In the genomic region with DNA sequence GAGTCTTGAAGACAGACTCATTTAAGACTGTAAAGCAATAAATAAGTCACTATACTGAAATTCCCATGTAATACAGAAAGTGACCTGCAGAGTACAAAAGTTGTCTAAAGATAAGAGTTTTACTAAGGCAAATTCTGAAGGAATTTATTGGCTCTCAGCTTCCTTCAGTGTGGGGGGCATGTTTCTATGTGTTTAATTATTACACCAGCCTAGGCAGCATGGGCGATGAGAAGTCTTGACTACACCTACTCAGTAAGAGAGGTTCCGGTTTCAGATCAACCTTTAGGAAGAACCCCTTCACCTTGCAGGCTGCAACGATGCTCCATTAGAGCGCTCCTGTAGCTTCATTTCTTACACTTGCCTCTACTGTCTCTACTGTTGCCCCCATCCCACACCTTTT, we compare ENCODE assay signal across 24 mouse cellular contexts. TPM values are rescaled to one million over a fixed set of nuclear protein-coding genes. Genes with fewer than 3 reads are reported as not detected.
DNase-seq lines count a peak whose midpoint lies in the region; ATAC-seq and TF ChIP-seq lines count a peak whose summit lies in the region.
"Had no signal": no experiment of that assay in that cellular context is flagged by ENCODE, and none has a peak within 500 bp of the region (broad histone marks: within the 10 kb centered on the region; RNA-seq: fewer than 3 reads in every experiment).

No protein-coding gene starts in this region.

- no peak overlapping the region for H3K9ac ChIP-seq in intestine, embryonic 15.5 days
- no peak overlapping the region for H3K9ac ChIP-seq in intestine, postnatal 0 days (ENCODE audit: low read depth, low read length)
- no peak overlapping the region for H3K9ac ChIP-seq in MEL (ENCODE audit: control insufficient read depth, low read depth, low read length, poor library complexity, severe bottlenecking)
- no peak overlapping the region for H3K9ac ChIP-seq in intestine, embryonic 16.5 days (ENCODE audit: low read depth, low read length)
- H3K9ac ChIP-seq: embryonic facial prominence, embryonic 13.5 days; embryonic facial prominence, embryonic 15.5 days; forebrain, embryonic 12.5 days had no signal

- TF ChIP-seq EP300 in MEL (IDR thresholded peaks at IDR 0.05; ENCODE audit: low read depth in 1 of 2, low read length in 2 of 2) = no peak

- DNase-seq in MEL (ENCODE audit: low read depth, low spot score) = peak; percentile 11
- DNase-seq in embryo, embryonic 10.5 days (ENCODE audit: low spot score) = no peak
- DNase-seq: adrenal gland, adult 8-10 months; adrenal gland, postnatal 14 days; adrenal gland, postnatal 36 days; cerebellum, adult 11-12 months; cerebellum, adult 2 months; cerebellum, adult 9-10 months; cerebellum, postnatal 10 days; cerebellum, postnatal 25 days; embryo, embryonic 11 days had no signal

- no peaks in the 10 kb centered on the region for H3K36me3 ChIP-seq in intestine, embryonic 15.5 days
- H3K36me3 ChIP-seq in intestine, postnatal 0 days (ENCODE audit: control insufficient read depth, insufficient read depth) = no peaks in the 10 kb centered on the region
- H3K36me3 ChIP-seq in MEL (ENCODE audit: control insufficient read depth in 1 of 2, insufficient read depth in 2 of 2, low read length in 2 of 2) = no peaks in the 10 kb centered on the region
- no peaks in the 10 kb centered on the region for H3K36me3 ChIP-seq in intestine, embryonic 16.5 days (ENCODE audit: control insufficient read depth, insufficient read depth, low read length)
- H3K36me3 ChIP-seq: embryonic facial prominence, embryonic 13.5 days; embryonic facial prominence, embryonic 15.5 days; forebrain, embryonic 10.5 days; forebrain, embryonic 12.5 days had no signal

- H3K79me2 ChIP-seq in MEL (ENCODE audit: control insufficient read depth, insufficient read depth, low read length, poor library complexity) = no peaks in the 10 kb centered on the region

- no peak overlapping the region for H3K4me3 ChIP-seq in intestine, embryonic 15.5 days (replicated peaks)
- H3K4me3 ChIP-seq in intestine, postnatal 0 days (ENCODE audit: low read depth, low read length) = no peak overlapping the region
- H3K4me3 ChIP-seq in MEL (ENCODE audit: control insufficient read depth in 1 of 2, insufficient read depth in 1 of 2, low read depth in 2 of 2, low read length in 2 of 2) = no peak overlapping the region
- no peak overlapping the region for H3K4me3 ChIP-seq in intestine, embryonic 16.5 days (ENCODE audit: low read length)
- H3K4me3 ChIP-seq: embryonic facial prominence, embryonic 13.5 days; embryonic facial prominence, embryonic 15.5 days; erythroblast, embryonic 14.5 days; forebrain, embryonic 10.5 days; forebrain, embryonic 12.5 days had no signal

- no peak for TF ChIP-seq POLR2A in MEL (IDR thresholded peaks at IDR 0.05; ENCODE audit: control insufficient read depth in 1 of 2, insufficient read depth in 1 of 2, low read depth in 1 of 2, low read length in 2 of 2, poor library complexity in 1 of 2)

- WGBS in intestine, embryonic 15.5 days = 80% methylated on average over 4 of the region's 4 CpGs
- 69% methylated on average over 4 of the region's 4 CpGs for WGBS in intestine, postnatal 0 days
- 80% methylated on average over 4 of the region's 4 CpGs for WGBS in intestine, embryonic 16.5 days

- H3K4me1 ChIP-seq in intestine, embryonic 15.5 days (replicated peaks) = no peaks in the 10 kb centered on the region
- H3K4me1 ChIP-seq in intestine, postnatal 0 days (replicated peaks; ENCODE audit: control insufficient read depth, insufficient read depth, low read length) = no peaks in the 10 kb centered on the region
- no peaks in the 10 kb centered on the region; a peak in 1 of 4 replicates for H3K4me1 ChIP-seq in MEL (ENCODE audit: control insufficient read depth in 1 of 2, insufficient read depth in 2 of 2, low read length in 2 of 2)
- H3K4me1 ChIP-seq in intestine, embryonic 16.5 days (ENCODE audit: control insufficient read depth, insufficient read depth, low read length) = no peaks in the 10 kb centered on the region
- H3K4me1 ChIP-seq: embryonic facial prominence, embryonic 13.5 days; embryonic facial prominence, embryonic 15.5 days; forebrain, embryonic 10.5 days; forebrain, embryonic 12.5 days had no signal

- H3K27me3 ChIP-seq in intestine, embryonic 15.5 days (replicated peaks) = no peaks in the 10 kb centered on the region
- no peaks in the 10 kb centered on the region for H3K27me3 ChIP-seq in intestine, postnatal 0 days (replicated peaks; ENCODE audit: control insufficient read depth, insufficient read depth, low read length)
- H3K27me3 ChIP-seq in MEL (ENCODE audit: control insufficient read depth in 1 of 2, insufficient read depth in 2 of 2, low read length in 2 of 2) = no peaks in the 10 kb centered on the region
- no peaks in the 10 kb centered on the region for H3K27me3 ChIP-seq in intestine, embryonic 16.5 days (replicated peaks; ENCODE audit: control insufficient read depth, insufficient read depth, low read length)
- H3K27me3 ChIP-seq: embryonic facial prominence, embryonic 13.5 days; embryonic facial prominence, embryonic 15.5 days; forebrain, embryonic 12.5 days; Patski had no signal

- H3K9me3 ChIP-seq in intestine, embryonic 15.5 days = no peaks in the 10 kb centered on the region
- no peaks in the 10 kb centered on the region for H3K9me3 ChIP-seq in intestine, postnatal 0 days (ENCODE audit: control insufficient read depth)
- H3K9me3 ChIP-seq in MEL (replicated peaks; ENCODE audit: insufficient read depth, low read length) = no peaks in the 10 kb centered on the region
- H3K9me3 ChIP-seq in intestine, embryonic 16.5 days (ENCODE audit: control insufficient read depth, low read length) = no peaks in the 10 kb centered on the region
- H3K9me3 ChIP-seq: embryonic facial prominence, embryonic 13.5 days; embryonic facial prominence, embryonic 15.5 days; forebrain, embryonic 10.5 days; forebrain, embryonic 12.5 days had no signal

- TF ChIP-seq RAD21 in MEL (IDR thresholded peaks at IDR 0.05; ENCODE audit: low read depth, low read length) = no peak

- H3K27ac ChIP-seq in intestine, embryonic 15.5 days = no peak overlapping the region
- H3K27ac ChIP-seq in intestine, postnatal 0 days (ENCODE audit: low read depth, low read length) = no peak overlapping the region
- H3K27ac ChIP-seq in MEL (ENCODE audit: control insufficient read depth, low read depth, low read length) = no peak overlapping the region
- H3K27ac ChIP-seq in intestine, embryonic 16.5 days (ENCODE audit: low read length) = no peak overlapping the region
- H3K27ac ChIP-seq: embryonic facial prominence, embryonic 13.5 days; embryonic facial prominence, embryonic 15.5 days; forebrain, embryonic 10.5 days; forebrain, embryonic 12.5 days had no signal

- TF ChIP-seq CTCF in intestine, postnatal 0 days (IDR thresholded peaks at IDR 0.05; ENCODE audit: low read depth) = no peak
- no peak for TF ChIP-seq CTCF in MEL (IDR thresholded peaks at IDR 0.05 in 2 of 3, conservative IDR thresholded peaks at IDR 0.05 in 1 of 3; ENCODE audit: control insufficient read depth in 1 of 3, insufficient read depth in 1 of 3, low read depth in 2 of 3, low read length in 3 of 3, poor library complexity in 1 of 3, severe bottlenecking in 1 of 3)

- peak; percentile 71 for ATAC-seq in intestine, embryonic 15.5 days
- no peak for ATAC-seq in intestine, postnatal 0 days
- peak; percentile 66 for ATAC-seq in intestine, embryonic 16.5 days
- ATAC-seq: activated CD4-positive, CD25-positive, alpha-beta regulatory T cell, adult 4 months; forebrain, embryonic 14.5 days; forebrain, embryonic 16.5 days; Patski had no signal

- H3K4me2 ChIP-seq in intestine, embryonic 15.5 days (replicated peaks) = no peak overlapping the region
- H3K4me2 ChIP-seq in intestine, postnatal 0 days (replicated peaks; ENCODE audit: low read depth) = no peak overlapping the region
- H3K4me2 ChIP-seq in intestine, embryonic 16.5 days (ENCODE audit: low read depth, low read length) = 0 out of 2 replicates have a peak overlapping the region, but pooled peaks have one; percentile 5
- H3K4me2 ChIP-seq: embryonic facial prominence, embryonic 13.5 days; embryonic facial prominence, embryonic 15.5 days; forebrain, embryonic 12.5 days had no signal

TF ChIP-seq in MEL, 35 proteins besides CTCF, POLR2A, EP300 and RAD21 (continues in another document):
- no peak for TF ChIP-seq ELF1 (IDR thresholded peaks at IDR 0.05; ENCODE audit: low read depth, low read length)

RNA-seq across cellular contexts. Expression of a gene that starts 13.6 kb away (rescaled TPM):
- polyA plus RNA-seq in intestine, embryonic 15.5 days (2015; fragmentation: Nextera tagmentation; extraction: Ambion mirVana) = 21.2 and 25.5 TPM in 2 replicates
- polyA plus RNA-seq in intestine, postnatal 0 days (2015; fragmentation: Nextera tagmentation; extraction: Ambion mirVana) = 45.9 and 46.8 TPM in 2 replicates
- not detected in 2 replicates for total RNA-seq in MEL (2012; rRNA removed)
- polyA plus RNA-seq in MEL (2012; ENCODE audit: insufficient read depth in 1 of 2, insufficient read length in 2 of 2, low read depth in 1 of 2, low replicate concordance in 2 of 2, missing spikeins in 1 of 2) = under 1 TPM in 1 of 2 experiments, not detected in 1; 0.04 TPM
- 25.7 and 27.1 TPM in 2 replicates for polyA plus RNA-seq in intestine, embryonic 16.5 days (2015; fragmentation: Nextera tagmentation; extraction: Ambion mirVana)
- total RNA-seq: ES-E14 had no signal
- polyA plus RNA-seq: erythroblast, embryonic 14.5 days; Patski had no signal

RNA-seq across cellular contexts. Expression of a gene that starts 26.0 kb away (rescaled TPM):
- polyA plus RNA-seq in intestine, embryonic 15.5 days (2015; fragmentation: Nextera tagmentation; extraction: Ambion mirVana) = 0.84 and 0.92 TPM in 2 replicates
- polyA plus RNA-seq in intestine, postnatal 0 days (2015; fragmentation: Nextera tagmentation; extraction: Ambion mirVana) = 1.1 and 1.7 TPM in 2 replicates
- 0.04 and 0.07 TPM in 2 replicates for total RNA-seq in MEL (2012; rRNA removed)
- under 1 TPM in 1 of 2 experiments, not detected in 1; 0.08 TPM for polyA plus RNA-seq in MEL (2012; ENCODE audit: insufficient read depth in 1 of 2, insufficient read length in 2 of 2, low read depth in 1 of 2, low replicate concordance in 2 of 2, missing spikeins in 1 of 2)
- 0.62 and 0.82 TPM in 2 replicates for polyA plus RNA-seq in intestine, embryonic 16.5 days (2015; fragmentation: Nextera tagmentation; extraction: Ambion mirVana)
- polyA plus RNA-seq: erythroblast, embryonic 14.5 days had no signal

RNA-seq across cellular contexts. Expression of a gene that starts 37.5 kb away (rescaled TPM):
- polyA plus RNA-seq in intestine, embryonic 15.5 days (2015; fragmentation: Nextera tagmentation; extraction: Ambion mirVana) = 0.68 and 0.77 TPM in 2 replicates
- 0.55 and 0.57 TPM in 2 replicates for polyA plus RNA-seq in intestine, postnatal 0 days (2015; fragmentation: Nextera tagmentation; extraction: Ambion mirVana)
- total RNA-seq in MEL (2012; rRNA removed) = 0.26 and 0.31 TPM in 2 replicates
- polyA plus RNA-seq in MEL (2012; ENCODE audit: insufficient read depth in 1 of 2, insufficient read length in 2 of 2, low read depth in 1 of 2, low replicate concordance in 2 of 2, missing spikeins in 1 of 2) = under 1 TPM in 1 of 2 experiments, not detected in 1; 0.68 TPM
- 0.56 and 0.67 TPM in 2 replicates for polyA plus RNA-seq in intestine, embryonic 16.5 days (2015; fragmentation: Nextera tagmentation; extraction: Ambion mirVana)

RNA-seq across cellular contexts. Expression of a gene that starts 51.6 kb away (rescaled TPM):
- polyA plus RNA-seq in intestine, embryonic 15.5 days (2015; fragmentation: Nextera tagmentation; extraction: Ambion mirVana) = 0.68 and 0.91 TPM in 2 replicates
- polyA plus RNA-seq in intestine, postnatal 0 days (2015; fragmentation: Nextera tagmentation; extraction: Ambion mirVana) = 0.22 and 0.33 TPM in 2 replicates
- total RNA-seq in MEL (2012; rRNA removed) = 0.04 and 0.13 TPM in 2 replicates
- polyA plus RNA-seq in MEL (2012; ENCODE audit: insufficient read depth in 1 of 2, insufficient read length in 2 of 2, low read depth in 1 of 2, low replicate concordance in 2 of 2, missing spikeins in 1 of 2) = 1 to 10 TPM in 1 of 2 experiments, not detected in 1; 4.1 TPM
- polyA plus RNA-seq in intestine, embryonic 16.5 days (2015; fragmentation: Nextera tagmentation; extraction: Ambion mirVana) = 0.69 and 1.0 TPM in 2 replicates
- total RNA-seq: ES-E14 had no signal
- polyA plus RNA-seq: erythroblast, embryonic 14.5 days had no signal

Comparison
In these comparisons a context has a peak if more than half of its experiments do, and no peak if none do; other contexts are left out.
1. RNA of a gene that starts 13.6 kb away (polyA plus RNA-seq): 45.9 to 46.8 TPM in intestine, postnatal 0 days, 25.7 to 27.1 TPM in intestine, embryonic 16.5 days and 21.2 to 25.5 TPM in intestine, embryonic 15.5 days; 0.04 TPM in MEL; every median in the first group is over 10 times any median in the second.